Mouse (Mus musculus) heart, adult 9 months (tissue): ENCODE measurements around the gene Trp53bp2.

ENCODE experiments used
- DNase-seq, 2 experiments: peaks; one replicate each; pipeline ENCODE4 v3.0.0; 2022; ENCODE audit warnings: low spot score in 2 of 2

The Trp53bp2 gene

GRCm38 (mm10) chr1:182408243-182408642 is 729 bp upstream of the Trp53bp2 start:
- no peak for DNase-seq

GRCm38 (mm10) chr1:182409401-182410173 is 615 bp downstream of the Trp53bp2 start:
- DNase-seq: no peak

- DNase-seq: no peak
These were observed 3.8 kb downstream of the Trp53bp2 start for GRCm38 (mm10) chr1:182412586-182413270.

- no peak for DNase-seq
These were observed 10.5 kb downstream of the Trp53bp2 start for GRCm38 (mm10) chr1:182419481-182419880.

GRCm38 (mm10) chr1:182424274-182424673 is 15.3 kb downstream of the Trp53bp2 start:
- DNase-seq: no peak

- DNase-seq: no peak
These were observed 16.2 kb downstream of the Trp53bp2 start for GRCm38 (mm10) chr1:182425176-182425575.

- DNase-seq: no peak
These were observed 17.5 kb downstream of the Trp53bp2 start for GRCm38 (mm10) chr1:182426444-182426843.

GRCm38 (mm10) chr1:182427426-182427825 is 18.5 kb downstream of the Trp53bp2 start:
- peak; percentile 54 to 71 for DNase-seq

GRCm38 (mm10) chr1:182429826-182430225 is 20.9 kb downstream of the Trp53bp2 start:
- DNase-seq: no peak

- DNase-seq: no peak
These were observed 21.7 kb downstream of the Trp53bp2 start for GRCm38 (mm10) chr1:182430676-182431075.

GRCm38 (mm10) chr1:182432059-182432458 is 23.1 kb downstream of the Trp53bp2 start:
- DNase-seq: no peak

- DNase-seq: no peak
These were observed 27.8 kb downstream of the Trp53bp2 start for GRCm38 (mm10) chr1:182436746-182437145.

- peak; percentile 67 to 80 for DNase-seq
These were observed 30.7 kb downstream of the Trp53bp2 start for GRCm38 (mm10) chr1:182439546-182440222.

- no peak for DNase-seq
These were observed 33.0 kb downstream of the Trp53bp2 start for GRCm38 (mm10) chr1:182441791-182442473.

GRCm38 (mm10) chr1:182444116-182444515 is 35.1 kb downstream of the Trp53bp2 start:
- DNase-seq: no peak

GRCm38 (mm10) chr1:182448276-182449035 is 39.5 kb downstream of the Trp53bp2 start:
- no peak for DNase-seq

- no peak for DNase-seq
These were observed 43.5 kb downstream of the Trp53bp2 start for GRCm38 (mm10) chr1:182452473-182452872.

- DNase-seq: no peak
These were observed 46.1 kb downstream of the Trp53bp2 start for GRCm38 (mm10) chr1:182455080-182455479.

GRCm38 (mm10) chr1:182458556-182458955 is 49.6 kb downstream of the Trp53bp2 start:
- DNase-seq: no peak

GRCm38 (mm10) chr1:182459436-182459835 is 50.5 kb downstream of the Trp53bp2 start:
- DNase-seq: no peak
